Mouse (Mus musculus) forebrain, embryonic 11.5 days (tissue): Measurements from ENCODE around the gene Eif1ad. TPM values are rescaled to one million over a fixed set of nuclear protein-coding genes. Genes with fewer than 3 reads are reported as not detected.
"Not testable (repeated sequence)": the region's sequence is repeated elsewhere in the genome, so short reads cannot be mapped to it uniquely, and the experiment has no call there.

Experiments used
- ATAC-seq: fragments of 200-750 bp; cut with Nextera tagmentation; replicated peaks from 2 replicates; pipeline ENCODE4 v1.8.0; 2017; ENCODE audit warnings: moderate TSS enrichment; ENCODE audit not compliant: low FRiP score
- DNase-seq: peaks from one replicate; pipeline ENCODE4 v3.0.0-alpha.2; 2017; ENCODE audit warnings: low spot score
- H3K27ac ChIP-seq: fragments of 300-500 bp; sonication (generic); 2 replicates; pipeline ENCODE4 v1.5.1; 2014; ENCODE audit warnings: low read depth, low read length
- H3K27me3 ChIP-seq: fragments of 300-500 bp; sonication (generic); 2 replicates; pipeline ENCODE4 v1.6.1; 2014; ENCODE audit warnings: mild to moderate bottlenecking, low read length, mixed read lengths; ENCODE audit not compliant: control insufficient read depth, insufficient read depth
- H3K36me3 ChIP-seq: fragments of 300-500 bp; sonication (generic); 2 replicates; pipeline ENCODE4 v1.6.1; 2014; ENCODE audit warnings: mild to moderate bottlenecking, low read length, moderate library complexity, mixed read lengths; ENCODE audit not compliant: control insufficient read depth, insufficient read depth
- H3K4me1 ChIP-seq: fragments of 300-500 bp; sonication (generic); replicated peaks from 2 replicates; pipeline ENCODE4 v1.6.1; 2014; ENCODE audit warnings: low read length, mixed read lengths; ENCODE audit not compliant: control insufficient read depth, insufficient read depth
- H3K4me2 ChIP-seq: fragments of 300-500 bp; sonication (generic); 2 replicates; pipeline ENCODE4 v1.6.1; 2014; ENCODE audit warnings: low read depth, mild to moderate bottlenecking, low read length, moderate library complexity, mixed read lengths; ENCODE audit not compliant: severe bottlenecking
- H3K4me3 ChIP-seq: fragments of 300-500 bp; sonication (generic); 2 replicates; pipeline ENCODE4 v1.5.1; 2014; ENCODE audit warnings: low read depth, low read length
- H3K9ac ChIP-seq: fragments of 300-500 bp; sonication (generic); 2 replicates; pipeline ENCODE4 v1.6.1; 2014; ENCODE audit warnings: low read length
- H3K9me3 ChIP-seq: fragments of 300-500 bp; sonication (generic); 2 replicates; pipeline ENCODE4 v1.6.1; 2016; ENCODE audit warnings: low read length, mixed read lengths; ENCODE audit not compliant: control insufficient read depth
- WGBS: fragments of 180-500 bp; shearing (Covaris S2); extraction: QIAGEN DNeasy Blood & Tissue Kit; methylation state at CpG from one replicate; pipeline ENCODE4 v1.1.7; 2014; 5-methylcytosine and 5-hydroxymethylcytosine counted together
- polyA plus RNA-seq: library from polyadenylated mRNA; unstranded; fragments of >200 nt; fragmentation: Nextera tagmentation; extraction: Ambion mirVana; gene quantifications from 2 replicates; pipeline ENCODE4 v1.2.1, GENCODE M21; 2014

Gene Eif1ad
- polyA plus RNA-seq, 1 experiment from 2014 or later = 79.2 TPM

- H3K4me3 ChIP-seq = no peak overlapping the region
- 80% methylated on average over 6 of the region's 6 CpGs for WGBS
- no peak overlapping the region for H3K27ac ChIP-seq
- DNase-seq (no peak), ATAC-seq (no peak)
- no peaks in the 10 kb centered on the region for H3K9me3 ChIP-seq
- no peak overlapping the region for H3K9ac ChIP-seq
- H3K36me3 ChIP-seq = no peaks in the 10 kb centered on the region
- peaks cover 2% of the 10 kb centered on the region; the same call in 1 of the 2 replicates for H3K4me1 ChIP-seq
- H3K4me2 ChIP-seq = no peak overlapping the region
- no peaks in the 10 kb centered on the region for H3K27me3 ChIP-seq
Observed at GRCm38 (mm10) chr19:5348064-5348463, 18.5 kb upstream of the Eif1ad start.

GRCm38 (mm10) chr19:5348526-5349501 is 17.7 kb upstream of the Eif1ad start:
- peaks cover 2% of the 10 kb centered on the region; the same call in 1 of the 2 replicates for H3K4me1 ChIP-seq
- WGBS = 5% methylated on average over 29 of the region's 34 CpGs
- H3K27ac ChIP-seq = no peak overlapping the region
- no peak for DNase-seq
- H3K27me3 ChIP-seq = no peaks in the 10 kb centered on the region
- peak overlapping the region; percentile 25 for H3K4me3 ChIP-seq
- no peak for ATAC-seq
- peak overlapping the region; percentile 52 for H3K9ac ChIP-seq
- H3K36me3 ChIP-seq = no peaks in the 10 kb centered on the region
- H3K4me2 ChIP-seq = peak overlapping the region; percentile 45
- no peaks in the 10 kb centered on the region for H3K9me3 ChIP-seq

- H3K9me3 ChIP-seq, H3K27ac ChIP-seq, H3K4me1 ChIP-seq, H3K27me3 ChIP-seq, H3K36me3 ChIP-seq, ATAC-seq, DNase-seq: not testable (repeated sequence)
- WGBS = 61% methylated on average over 6 of the region's 6 CpGs
- Histone ChIP-seq H3K4me3 (peak within 1 kb of the TSS; percentile 25), H3K9ac (peak within 1 kb of the TSS; percentile 52), H3K4me2 (peak within 1 kb of the TSS; percentile 45)
Observed at GRCm38 (mm10) chr19:5349502-5349873, 17.1 kb upstream of the Eif1ad start, which contains the start of gene Cst6. Cst6 (minus strand) TSS chr19:5349574.

GRCm38 (mm10) chr19:5353609-5354008 is 12.9 kb upstream of the Eif1ad start:
- no peak overlapping the region for H3K4me3 ChIP-seq
- no peak overlapping the region for H3K4me2 ChIP-seq
- H3K9me3 ChIP-seq = no peaks in the 10 kb centered on the region
- H3K27me3 ChIP-seq = no peaks in the 10 kb centered on the region
- 86% methylated on average over 2 of the region's 2 CpGs for WGBS
- peaks cover 2% of the 10 kb centered on the region; the same call in 1 of the 2 replicates for H3K4me1 ChIP-seq
- H3K9ac ChIP-seq = no peak overlapping the region
- DNase-seq = no peak
- ATAC-seq = no peak
- H3K27ac ChIP-seq = no peak overlapping the region
- no peaks in the 10 kb centered on the region for H3K36me3 ChIP-seq

- Histone ChIP-seq H3K9ac (no peak overlapping the region), H3K4me2 (no peak overlapping the region), H3K4me1 (no peaks in the 10 kb centered on the region), H3K4me3 (no peak overlapping the region), H3K36me3 (no peaks in the 10 kb centered on the region), H3K27me3 (no peaks in the 10 kb centered on the region), H3K9me3 (no peaks in the 10 kb centered on the region), H3K27ac (no peak overlapping the region)
- no peak for DNase-seq
- no CpG with 5 or more reads among the region's 1 CpGs for WGBS
- no peak for ATAC-seq
Observed at GRCm38 (mm10) chr19:5356080-5356479, 10.5 kb upstream of the Eif1ad start.

- H3K4me1 ChIP-seq = peaks cover 4% of the 10 kb centered on the region
- 74% methylated on average over 2 of the region's 2 CpGs for WGBS
- H3K27ac ChIP-seq = no peak overlapping the region
- no peaks in the 10 kb centered on the region for H3K27me3 ChIP-seq
- no peak overlapping the region for H3K9ac ChIP-seq
- ATAC-seq (no peak), DNase-seq (no peak)
- no peaks in the 10 kb centered on the region for H3K9me3 ChIP-seq
- H3K4me2 ChIP-seq = no peak overlapping the region
- no peak overlapping the region for H3K4me3 ChIP-seq
- H3K36me3 ChIP-seq = no peaks in the 10 kb centered on the region; the same call in 1 of the 2 replicates
Observed at GRCm38 (mm10) chr19:5362186-5362585, 4.4 kb upstream of the Eif1ad start.

GRCm38 (mm10) chr19:5364124-5364523 is 2.4 kb upstream of the Eif1ad start:
- H3K27me3 ChIP-seq = no peaks in the 10 kb centered on the region
- H3K9ac ChIP-seq = no peak overlapping the region
- H3K9me3 ChIP-seq = no peaks in the 10 kb centered on the region
- H3K4me3 ChIP-seq = no peak overlapping the region
- 96% methylated on average over 2 of the region's 2 CpGs for WGBS
- peaks cover under 1% of the 10 kb centered on the region for H3K36me3 ChIP-seq
- no peak overlapping the region for H3K4me2 ChIP-seq
- ATAC-seq (no peak), DNase-seq (no peak)
- H3K4me1 ChIP-seq = peaks cover 10% of the 10 kb centered on the region
- no peak overlapping the region for H3K27ac ChIP-seq

- DNase-seq (no peak), ATAC-seq (no peak)
- H3K27ac ChIP-seq = no peak overlapping the region
- 19% methylated on average over 11 of the region's 11 CpGs for WGBS
- no peaks in the 10 kb centered on the region for H3K27me3 ChIP-seq
- no peaks in the 10 kb centered on the region for H3K9me3 ChIP-seq
- peak overlapping the region; percentile 92 for H3K4me3 ChIP-seq
- H3K36me3 ChIP-seq = peaks cover 15% of the 10 kb centered on the region
- H3K4me2 ChIP-seq = peak overlapping the region; percentile 91
- peaks cover 10% of the 10 kb centered on the region for H3K4me1 ChIP-seq
- peak overlapping the region; percentile 89 for H3K9ac ChIP-seq
Observed at GRCm38 (mm10) chr19:5365751-5366150, 790 bp upstream of the Eif1ad start.

- DNase-seq = no peak
- under 1% methylated on average over 33 of the region's 33 CpGs for WGBS
- peak within 1 kb of the TSS; percentile 89 for H3K9ac ChIP-seq
- H3K9me3 ChIP-seq = no peaks in the 10 kb centered on the region
- peak within 1 kb of the TSS; percentile 91 for H3K4me2 ChIP-seq
- peaks cover 10% of the 10 kb centered on the region for H3K4me1 ChIP-seq
- H3K27ac ChIP-seq = peak within 1 kb of the TSS; percentile 84
- ATAC-seq = no peak
- H3K4me3 ChIP-seq = peak within 1 kb of the TSS; percentile 92
- H3K27me3 ChIP-seq = no peaks in the 10 kb centered on the region
- peaks cover 17% of the 10 kb centered on the region for H3K36me3 ChIP-seq
Observed at GRCm38 (mm10) chr19:5367053-5367359, 465 bp downstream of the Eif1ad start, which contains the start of gene Banf1. Banf1 (minus strand) TSS chr19:5367168.
